Mouse (Mus musculus): ENCODE measurements around the gene Olfr524. TPM values are rescaled to one million over a fixed set of nuclear protein-coding genes. Genes with fewer than 3 reads are reported as not detected.

Gene Olfr524
- polyA plus RNA-seq (2012; rRNA removed): not detected in 2 replicates

- H3K4me1 ChIP-seq (ENCODE audit: control insufficient read depth, insufficient read depth, low read length): no peaks in the 10 kb centered on the region
- H3K4me3 ChIP-seq (ENCODE audit: insufficient read depth, low read depth, low read length): no peak within 1 kb of the TSS
- H3K36me3 ChIP-seq (ENCODE audit: control insufficient read depth, insufficient read depth, low read length): no peaks in the 10 kb centered on the region
- H3K27ac ChIP-seq (ENCODE audit: insufficient read depth, low read depth, low read length): no peak within 1 kb of the TSS
- no peak for DNase-seq
- no peaks in the 10 kb centered on the region for H3K27me3 ChIP-seq (replicated peaks; ENCODE audit: control insufficient read depth, insufficient read depth, low read length)
- no peak for TF ChIP-seq POLR2A (IDR thresholded peaks at IDR 0.05; ENCODE audit: low read depth, low read length)
- no peak for TF ChIP-seq CTCF (conservative IDR thresholded peaks at IDR 0.05; ENCODE audit: insufficient read depth, insufficient read length, low read depth, low read length)
Measured at GRCm38 (mm10) chr7:140205864-140206263, at the start of gene Olfr524. Gene Olfr524 (minus strand): TSS chr7:140205964.

GRCm38 (mm10) chr7:140253780-140254299 lies 48.1 kb upstream of the Olfr524 start:
- TF ChIP-seq CTCF (conservative IDR thresholded peaks at IDR 0.05; ENCODE audit: insufficient read depth, insufficient read length, low read depth, low read length): no peak
- no peak for TF ChIP-seq POLR2A (IDR thresholded peaks at IDR 0.05; ENCODE audit: low read depth, low read length)
- 85% methylated on average over 7 of the region's 7 CpGs for WGBS
- no peak for DNase-seq
- Histone ChIP-seq H3K4me1 (ENCODE audit: control insufficient read depth, insufficient read depth, low read length) (no peaks in the 10 kb centered on the region), H3K36me3 (ENCODE audit: control insufficient read depth, insufficient read depth, low read length) (no peaks in the 10 kb centered on the region), H3K27ac (ENCODE audit: insufficient read depth, low read depth, low read length) (no peak overlapping the region), H3K27me3 (replicated peaks; ENCODE audit: control insufficient read depth, insufficient read depth, low read length) (no peaks in the 10 kb centered on the region), H3K4me3 (ENCODE audit: insufficient read depth, low read depth, low read length) (no peak overlapping the region)

- WGBS: 60% methylated on average over 4 of the region's 4 CpGs
- DNase-seq: peak; percentile 52
- no peak within 1 kb of the TSS for H3K27ac ChIP-seq (ENCODE audit: insufficient read depth, low read depth, low read length)
- no peaks in the 10 kb centered on the region for H3K4me1 ChIP-seq (ENCODE audit: control insufficient read depth, insufficient read depth, low read length)
- H3K36me3 ChIP-seq (ENCODE audit: control insufficient read depth, insufficient read depth, low read length): no peaks in the 10 kb centered on the region
- H3K4me3 ChIP-seq (ENCODE audit: insufficient read depth, low read depth, low read length): no peak within 1 kb of the TSS
- no peaks in the 10 kb centered on the region for H3K27me3 ChIP-seq (replicated peaks; ENCODE audit: control insufficient read depth, insufficient read depth, low read length)
- TF ChIP-seq POLR2A (IDR thresholded peaks at IDR 0.05; ENCODE audit: low read depth, low read length) (no peak), CTCF (conservative IDR thresholded peaks at IDR 0.05; ENCODE audit: insufficient read depth, insufficient read length, low read depth, low read length) (no peak)
Measured at GRCm38 (mm10) chr7:140247216-140247615, 41.5 kb upstream of the Olfr524 start, which contains the start of gene 5830411N06Rik. Gene 5830411N06Rik (plus strand): TSS chr7:140247284.

- DNase-seq: no peak
- Histone ChIP-seq H3K36me3 (ENCODE audit: control insufficient read depth, insufficient read depth, low read length) (no peaks in the 10 kb centered on the region), H3K27me3 (replicated peaks; ENCODE audit: control insufficient read depth, insufficient read depth, low read length) (no peaks in the 10 kb centered on the region), H3K27ac (ENCODE audit: insufficient read depth, low read depth, low read length) (no peak overlapping the region), H3K4me1 (ENCODE audit: control insufficient read depth, insufficient read depth, low read length) (no peaks in the 10 kb centered on the region), H3K4me3 (ENCODE audit: insufficient read depth, low read depth, low read length) (no peak overlapping the region)
- 90% methylated on average over 3 of the region's 3 CpGs for WGBS
- TF ChIP-seq POLR2A (IDR thresholded peaks at IDR 0.05; ENCODE audit: low read depth, low read length): no peak
- no peak for TF ChIP-seq CTCF (conservative IDR thresholded peaks at IDR 0.05; ENCODE audit: insufficient read depth, insufficient read length, low read depth, low read length)
Measured at GRCm38 (mm10) chr7:140233696-140234095, 27.9 kb upstream of the Olfr524 start.

- TF ChIP-seq CTCF (conservative IDR thresholded peaks at IDR 0.05; ENCODE audit: insufficient read depth, insufficient read length, low read depth, low read length) (no peak), POLR2A (IDR thresholded peaks at IDR 0.05; ENCODE audit: low read depth, low read length) (no peak)
- no peaks in the 10 kb centered on the region for H3K27me3 ChIP-seq (replicated peaks; ENCODE audit: control insufficient read depth, insufficient read depth, low read length)
- no peak for DNase-seq
- H3K4me1 ChIP-seq (ENCODE audit: control insufficient read depth, insufficient read depth, low read length): no peaks in the 10 kb centered on the region
- H3K4me3 ChIP-seq (ENCODE audit: insufficient read depth, low read depth, low read length): no peak overlapping the region
- WGBS: 73% methylated on average over 2 of the region's 2 CpGs
- no peak overlapping the region for H3K27ac ChIP-seq (ENCODE audit: insufficient read depth, low read depth, low read length)
- H3K36me3 ChIP-seq (ENCODE audit: control insufficient read depth, insufficient read depth, low read length): no peaks in the 10 kb centered on the region
Measured at GRCm38 (mm10) chr7:140231026-140231425, 25.3 kb upstream of the Olfr524 start.

GRCm38 (mm10) chr7:140228476-140228875 lies 22.7 kb upstream of the Olfr524 start:
- H3K27ac ChIP-seq (ENCODE audit: insufficient read depth, low read depth, low read length): no peak overlapping the region
- WGBS: 67% methylated on average over 13 of the region's 13 CpGs
- H3K4me1 ChIP-seq (ENCODE audit: control insufficient read depth, insufficient read depth, low read length): no peaks in the 10 kb centered on the region
- no peaks in the 10 kb centered on the region for H3K27me3 ChIP-seq (replicated peaks; ENCODE audit: control insufficient read depth, insufficient read depth, low read length)
- TF ChIP-seq CTCF (conservative IDR thresholded peaks at IDR 0.05; ENCODE audit: insufficient read depth, insufficient read length, low read depth, low read length) (no peak), POLR2A (IDR thresholded peaks at IDR 0.05; ENCODE audit: low read depth, low read length) (no peak)
- H3K36me3 ChIP-seq (ENCODE audit: control insufficient read depth, insufficient read depth, low read length): no peaks in the 10 kb centered on the region
- DNase-seq: peak; percentile 79
- H3K4me3 ChIP-seq (ENCODE audit: insufficient read depth, low read depth, low read length): no peak overlapping the region

- DNase-seq: no peak
- TF ChIP-seq CTCF (conservative IDR thresholded peaks at IDR 0.05; ENCODE audit: insufficient read depth, insufficient read length, low read depth, low read length): no peak
- TF ChIP-seq POLR2A (IDR thresholded peaks at IDR 0.05; ENCODE audit: low read depth, low read length): no peak
- 86% methylated on average over 13 of the region's 13 CpGs for WGBS
- H3K36me3 ChIP-seq (ENCODE audit: control insufficient read depth, insufficient read depth, low read length): no peaks in the 10 kb centered on the region
- no peaks in the 10 kb centered on the region for H3K27me3 ChIP-seq (replicated peaks; ENCODE audit: control insufficient read depth, insufficient read depth, low read length)
- H3K4me3 ChIP-seq (ENCODE audit: insufficient read depth, low read depth, low read length): no peak overlapping the region
- no peak overlapping the region for H3K27ac ChIP-seq (ENCODE audit: insufficient read depth, low read depth, low read length)
- no peaks in the 10 kb centered on the region for H3K4me1 ChIP-seq (ENCODE audit: control insufficient read depth, insufficient read depth, low read length)
Measured at GRCm38 (mm10) chr7:140224209-140224608, 18.4 kb upstream of the Olfr524 start.

Measured in kidney, adult 2 months (tissue).